Mouse (Mus musculus): Measurements from ENCODE around the gene Vmn1r111. TPM values are rescaled to one million over a fixed set of nuclear protein-coding genes. Genes with fewer than 3 reads are reported as not detected.

Vmn1r111 gene
- not detected for total RNA-seq (2023)

DNA sequence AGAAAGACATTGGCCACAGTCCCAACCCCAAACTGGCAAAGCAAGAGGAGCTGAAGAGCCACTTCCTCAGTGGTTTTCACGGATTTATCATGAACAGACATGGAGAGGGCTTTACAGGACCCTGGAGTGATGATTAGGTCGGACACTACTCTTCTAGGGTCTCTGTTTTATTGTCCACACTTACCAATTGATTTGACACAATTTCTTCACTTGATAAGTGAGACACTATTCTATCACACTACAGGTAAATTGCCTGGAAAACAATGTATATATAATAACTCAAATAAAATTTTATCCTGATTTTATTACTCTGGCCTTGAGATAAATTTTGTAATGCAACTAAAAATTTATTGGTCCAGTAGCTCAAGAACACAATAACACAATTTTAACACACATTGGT is at the start of gene Vmn1r111:
Vmn1r111 (minus strand) TSS at position 101 of the 400 bp plus-strand sequence.

DNA sequence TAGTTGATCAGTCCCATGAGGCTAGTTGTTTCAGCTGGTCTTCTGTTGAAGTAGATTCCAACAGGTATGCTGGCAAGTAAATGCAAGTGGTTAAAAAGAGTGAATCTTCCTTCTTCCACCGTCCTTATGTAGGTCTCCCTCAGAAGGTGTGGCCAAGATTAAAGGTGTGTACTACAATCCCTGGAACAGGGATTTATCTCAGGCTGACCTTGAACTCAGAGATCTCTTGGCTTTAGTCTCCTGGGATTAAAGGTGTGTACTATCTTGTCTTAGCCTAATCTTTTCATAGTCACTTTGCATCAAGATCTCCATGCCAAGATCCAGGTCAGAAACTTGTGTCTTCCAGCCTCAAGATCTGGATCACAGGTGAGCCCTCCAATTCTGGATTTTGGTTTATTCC is 27.5 kb upstream of the Vmn1r111 start, which contains the start of gene Gm10668:
Gm10668 (minus strand) TSS at position 101 of the 400 bp plus-strand sequence.

GRCm38 (mm10) chr7:20668618-20669017 is 34.4 kb downstream of the Vmn1r111 start, which contains the start of gene Vmn1r107:
Gene Vmn1r107 (plus strand): TSS chr7:20668918.

Other genes with a start within 250 kb of the Vmn1r111 start
- not detected for gene Gm10670, start 228.3 kb downstream of the Vmn1r111 start, total RNA-seq (2023)
- gene Vmn1r103, start 192.7 kb downstream of the Vmn1r111 start, total RNA-seq (2023) = not detected
- not detected for gene Vmn1r104, start 169.4 kb downstream of the Vmn1r111 start, total RNA-seq (2023)
- gene Gm5726, start 157.5 kb downstream of the Vmn1r111 start, total RNA-seq (2023) = not detected
- gene Gm4141, start 127.0 kb downstream of the Vmn1r111 start, total RNA-seq (2023) = not detected
- not detected for gene Gm4513, start 104.2 kb downstream of the Vmn1r111 start, total RNA-seq (2023)
- gene Vmn1r107, start 34.3 kb downstream of the Vmn1r111 start, total RNA-seq (2023) = not detected
- gene Gm10668, start 27.4 kb upstream of the Vmn1r111 start, total RNA-seq (2023) = not detected
- not detected for gene Vmn1r112, start 68.0 kb upstream of the Vmn1r111 start, total RNA-seq (2023)
- gene Vmn1r113, start 84.1 kb upstream of the Vmn1r111 start, total RNA-seq (2023) = not detected
- not detected for gene Vmn1r114, start 109.0 kb upstream of the Vmn1r111 start, total RNA-seq (2023)
- not detected for gene Vmn1r115, start 141.8 kb upstream of the Vmn1r111 start, total RNA-seq (2023)
- not detected for gene Vmn1r116, start 169.0 kb upstream of the Vmn1r111 start, total RNA-seq (2023)
- not detected for gene Vmn1r117, start 180.9 kb upstream of the Vmn1r111 start, total RNA-seq (2023)
- gene Vmn1r118, start 209.1 kb upstream of the Vmn1r111 start, total RNA-seq (2023) = not detected

All from CD4-positive naive resting alpha-beta T cell, adult 76 days (primary cell).